Mouse (Mus musculus) C2C12 (cell line): ENCODE measurements at regions not wholly inside any gene's neighbourhood (a gene's known extent, or its start where the extent isn't known, plus 50 kb on each side); places are given as distances from the start of the nearest gene placed in this dataset.

ENCODE experiments used
- H3K27me3 ChIP-seq: one replicate; pipeline ENCODE4 v1.6.1; 2011; ENCODE audit not compliant: control insufficient read depth, insufficient read depth, insufficient read length
- H3K36me3 ChIP-seq: one replicate; pipeline ENCODE4 v1.6.1; 2011; ENCODE audit not compliant: control insufficient read depth, insufficient read depth
- H3K4me3 ChIP-seq: one replicate; pipeline ENCODE4 v1.5.1; 2011; ENCODE audit warnings: mild to moderate bottlenecking, control low read depth; ENCODE audit not compliant: poor library complexity, insufficient read depth, severe bottlenecking
- H3K79me2 ChIP-seq: one replicate; pipeline ENCODE4 v1.6.1; 2011; ENCODE audit not compliant: control insufficient read depth, insufficient read depth
- H3K79me3 ChIP-seq: one replicate; pipeline ENCODE4 v1.6.1; 2011; ENCODE audit warnings: low read depth, control low read depth
- H3ac ChIP-seq: one replicate; pipeline ENCODE3; 2011; ENCODE audit warnings: low read depth; ENCODE audit not compliant: control insufficient read depth, insufficient read length
- CEBPB ChIP-seq: IDR thresholded peaks from one replicate; pipeline ENCODE4 v1.6.1; 2011; ENCODE audit warnings: low read depth, mild to moderate bottlenecking, control low read depth, moderate library complexity
- CTCF ChIP-seq: IDR thresholded peaks from one replicate; pipeline ENCODE4 v1.5.1; 2011; ENCODE audit not compliant: control insufficient read depth, insufficient read depth, insufficient read length
- FOSL1 ChIP-seq: IDR thresholded peaks from one replicate; pipeline ENCODE4 v1.8.0; 2011; ENCODE audit warnings: mild to moderate bottlenecking, low read length; ENCODE audit not compliant: poor library complexity, insufficient read depth, severe bottlenecking
- MAX ChIP-seq: IDR thresholded peaks from one replicate; pipeline ENCODE4 v1.6.1; 2011; ENCODE audit warnings: mild to moderate bottlenecking, control low read depth
- MYOD1 ChIP-seq: IDR thresholded peaks from one replicate; pipeline ENCODE4 v1.6.1; 2011; ENCODE audit warnings: low read depth; ENCODE audit not compliant: control insufficient read depth, insufficient read length
- MYOG ChIP-seq: IDR thresholded peaks from one replicate; pipeline ENCODE4 v1.6.1; 2011; ENCODE audit not compliant: control insufficient read depth, insufficient read length; ENCODE audit errors: extremely low read depth
- USF1 ChIP-seq: IDR thresholded peaks from one replicate; pipeline ENCODE4 v1.6.1; 2011; ENCODE audit warnings: low read depth, mild to moderate bottlenecking, control low read depth, moderate library complexity

DNA sequence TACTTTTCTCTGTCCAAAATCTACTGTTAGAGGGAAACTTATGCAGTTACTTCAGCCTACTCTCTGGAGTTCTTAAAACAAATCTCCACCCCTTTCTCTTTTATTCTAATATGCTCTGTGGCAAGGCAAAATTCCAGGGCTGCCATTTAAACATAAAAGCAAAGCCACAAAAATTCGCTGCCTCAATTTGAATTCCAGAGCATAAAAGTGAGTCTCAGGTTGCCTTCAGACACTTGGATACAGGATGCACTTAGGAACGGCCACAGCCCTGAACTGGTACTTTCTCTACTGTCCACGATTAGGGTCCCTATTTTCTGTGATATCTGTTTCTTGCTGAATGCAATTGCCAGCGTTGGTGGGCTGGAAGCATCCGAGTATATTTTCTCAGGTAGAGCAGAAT lies 330.9 kb upstream of the Btbd3 start:
- no peak overlapping the region for H3K4me3 ChIP-seq
- TF ChIP-seq USF1 (no peak), CTCF (no peak), MAX (no peak), CEBPB (no peak), MYOG (no peak), MYOD1 (no peak), FOSL1 (no peak)
- H3K36me3 ChIP-seq: no peaks in the 10 kb centered on the region
- H3K79me2 ChIP-seq: no peaks in the 10 kb centered on the region
- no peak overlapping the region for H3ac ChIP-seq
- no peaks in the 10 kb centered on the region for H3K79me3 ChIP-seq
- H3K27me3 ChIP-seq: no peaks in the 10 kb centered on the region

DNA sequence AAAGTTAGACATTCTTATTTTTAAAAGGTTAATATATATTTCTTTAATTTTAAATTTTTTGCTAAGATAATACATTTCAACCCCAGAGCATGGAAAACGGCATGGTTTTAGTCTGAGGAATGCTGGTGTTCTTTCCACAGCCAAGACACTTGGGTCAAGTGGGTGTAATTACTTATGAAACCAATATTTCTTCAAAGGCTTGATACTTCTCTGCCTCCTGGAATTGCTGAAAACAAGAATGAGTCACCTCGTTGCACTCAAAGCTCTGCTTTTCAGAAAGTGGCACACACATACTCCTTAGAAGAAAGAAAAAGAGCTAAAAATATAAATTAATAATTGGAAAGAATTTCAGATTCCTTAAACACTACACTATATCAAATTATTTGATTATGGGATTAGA lies 331.8 kb upstream of the Btbd3 start:
- no peaks in the 10 kb centered on the region for H3K79me2 ChIP-seq
- no peak overlapping the region for H3K4me3 ChIP-seq
- H3K79me3 ChIP-seq: no peaks in the 10 kb centered on the region
- H3K36me3 ChIP-seq: no peaks in the 10 kb centered on the region
- TF ChIP-seq MAX (no peak), MYOG (no peak), FOSL1 (no peak), CEBPB (no peak), MYOD1 (no peak), CTCF (no peak), USF1 (no peak)
- no peaks in the 10 kb centered on the region for H3K27me3 ChIP-seq
- H3ac ChIP-seq: no peak overlapping the region

DNA sequence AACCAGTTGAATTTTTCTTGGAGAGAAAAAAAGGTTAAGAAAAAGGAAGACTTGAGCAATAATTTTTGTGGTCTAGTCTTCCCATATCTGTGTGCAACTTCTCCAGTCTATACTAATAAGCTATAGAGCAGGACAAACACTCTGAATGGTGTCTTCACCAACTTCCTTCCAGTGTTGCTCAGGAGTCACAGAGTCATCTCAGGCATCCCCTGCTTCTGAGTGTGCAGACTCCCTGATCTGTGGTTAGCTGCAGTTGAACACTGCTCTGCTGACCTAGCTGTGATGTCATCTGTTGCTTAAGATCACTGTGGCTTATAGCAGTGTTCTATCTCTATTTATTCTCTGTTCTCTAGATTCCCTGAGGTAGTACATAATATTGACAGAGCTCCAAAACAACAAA lies 357.9 kb upstream of the Btbd3 start:
- no peak for TF ChIP-seq MYOG
- no peak for TF ChIP-seq CTCF
- no peak for TF ChIP-seq MAX
- no peak for TF ChIP-seq FOSL1
- TF ChIP-seq CEBPB: no peak
- no peak for TF ChIP-seq MYOD1
- no peak for TF ChIP-seq USF1
- Histone ChIP-seq H3ac (no peak overlapping the region), H3K79me3 (no peaks in the 10 kb centered on the region), H3K36me3 (no peaks in the 10 kb centered on the region), H3K79me2 (no peaks in the 10 kb centered on the region), H3K4me3 (no peak overlapping the region), H3K27me3 (no peaks in the 10 kb centered on the region)

DNA sequence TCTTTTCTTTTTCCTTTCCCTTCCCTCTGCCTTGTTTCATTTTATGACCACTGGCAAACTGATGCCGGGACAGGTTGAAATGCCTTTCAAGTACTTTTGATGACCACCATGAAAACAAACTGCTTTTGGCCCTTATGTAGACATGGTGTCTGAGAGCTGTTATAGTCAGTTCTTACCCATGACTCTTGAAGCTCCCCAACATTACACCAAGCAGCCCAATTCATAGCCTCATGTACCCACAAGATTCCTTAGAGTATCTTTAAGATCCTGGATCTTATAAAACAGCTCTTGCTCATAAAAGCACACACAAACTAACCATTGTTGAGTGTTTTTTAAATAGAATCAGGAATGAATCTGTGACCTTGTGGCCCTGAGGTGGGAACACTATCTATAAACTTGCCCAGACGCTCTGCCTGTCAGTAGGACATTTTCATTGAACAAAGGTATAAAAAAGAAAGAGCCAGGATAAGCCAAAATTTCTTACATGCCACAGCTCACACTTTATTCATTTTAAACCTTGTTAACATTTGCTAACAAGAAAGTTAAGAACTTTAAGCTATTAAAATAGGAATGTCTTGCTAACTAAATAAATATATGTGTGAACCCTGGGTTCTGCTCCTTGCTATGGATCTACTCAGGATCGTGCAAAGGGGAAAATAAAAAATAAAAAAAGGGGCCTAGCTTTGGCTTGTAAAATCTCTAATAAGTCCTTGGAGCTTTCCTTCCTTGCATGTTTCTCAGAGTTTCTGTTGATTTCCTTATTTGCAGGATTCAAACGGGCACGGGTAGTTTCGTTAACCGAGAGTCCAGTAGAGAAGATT lies 375.9 kb upstream of the Btbd3 start:
- Histone ChIP-seq H3K27me3 (no peaks in the 10 kb centered on the region), H3K4me3 (no peak overlapping the region), H3K36me3 (no peaks in the 10 kb centered on the region), H3K79me2 (no peaks in the 10 kb centered on the region), H3K79me3 (no peaks in the 10 kb centered on the region), H3ac (no peak overlapping the region)
- no peak for TF ChIP-seq MAX
- TF ChIP-seq MYOG: no peak
- no peak for TF ChIP-seq MYOD1
- no peak for TF ChIP-seq USF1
- no peak for TF ChIP-seq FOSL1
- TF ChIP-seq CTCF: no peak
- TF ChIP-seq CEBPB: no peak

DNA sequence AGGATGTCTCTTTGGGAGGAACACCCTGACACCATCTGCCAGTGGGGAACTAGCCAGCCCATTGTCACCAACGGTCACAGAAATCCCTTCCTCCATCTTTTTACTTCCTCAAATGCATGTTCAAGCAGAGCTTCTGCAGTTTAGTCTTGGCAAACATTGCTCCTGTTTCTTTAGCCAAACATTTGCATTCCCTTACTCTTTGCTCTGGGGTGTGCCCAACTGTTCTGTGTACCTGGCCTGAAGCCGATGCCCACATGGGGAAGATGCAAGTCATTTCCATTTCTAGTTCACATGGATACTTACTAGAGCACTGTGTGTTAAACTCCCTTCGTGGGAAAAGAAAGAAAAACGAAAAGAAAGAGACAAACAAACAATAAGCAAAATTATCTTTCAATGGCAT lies 386.7 kb upstream of the Btbd3 start:
- TF ChIP-seq MYOD1 (no peak), FOSL1 (no peak), MAX (no peak), USF1 (no peak), CEBPB (no peak), CTCF (no peak), MYOG (no peak)
- Histone ChIP-seq H3K79me3 (no peaks in the 10 kb centered on the region), H3K27me3 (no peaks in the 10 kb centered on the region), H3K4me3 (no peak overlapping the region), H3K36me3 (no peaks in the 10 kb centered on the region), H3K79me2 (no peaks in the 10 kb centered on the region), H3ac (no peak overlapping the region)

DNA sequence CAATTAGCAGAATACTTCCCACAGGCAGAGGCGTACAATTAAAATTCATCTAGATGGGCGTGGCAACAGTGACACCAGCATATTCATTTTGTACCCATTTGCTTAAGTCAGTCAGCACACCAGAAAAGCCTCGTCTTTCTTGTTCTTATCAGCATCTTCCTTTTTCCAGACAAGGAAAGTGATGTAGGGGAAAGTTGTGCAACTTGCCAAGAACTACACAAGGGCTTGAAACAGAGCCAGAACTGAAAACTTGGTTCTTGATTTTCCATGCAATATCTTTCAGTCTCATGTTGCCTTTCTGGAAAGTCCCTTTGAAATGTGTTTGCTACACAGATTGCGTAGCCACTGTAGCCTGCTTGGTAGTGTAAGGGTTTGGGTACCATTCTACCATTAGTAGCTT lies 401.9 kb upstream of the Btbd3 start:
- no peak for TF ChIP-seq MYOG
- no peak for TF ChIP-seq USF1
- no peak for TF ChIP-seq CEBPB
- TF ChIP-seq FOSL1: no peak
- TF ChIP-seq CTCF: no peak
- no peak for TF ChIP-seq MAX
- TF ChIP-seq MYOD1: no peak

More for the DNA sequence above, 401.9 kb upstream of the Btbd3 start:
- no peaks in the 10 kb centered on the region for H3K36me3 ChIP-seq
- H3K27me3 ChIP-seq: no peaks in the 10 kb centered on the region
- H3K79me3 ChIP-seq: no peaks in the 10 kb centered on the region
- no peak overlapping the region for H3ac ChIP-seq
- no peak overlapping the region for H3K4me3 ChIP-seq
- no peaks in the 10 kb centered on the region for H3K79me2 ChIP-seq
